Mouse (Mus musculus) frontal cortex, adult (tissue): Measurements from ENCODE around the gene Gnptab.
A peak's percentile ranks its signal among the peaks of the same experiment; 100 is the strongest.
"Not testable (repeated sequence)": the region's sequence is repeated elsewhere in the genome, so short reads cannot be mapped to it uniquely, and the experiment has no call there.

Source experiments
- ATAC-seq: cut with Nextera tagmentation; 2 replicates; pipeline ENCODE4 v1.9.2; 2017; ENCODE audit warnings: mild to moderate bottlenecking, moderate library complexity, mixed read lengths; ENCODE audit not compliant: low TSS enrichment

Gene Gnptab

DNA sequence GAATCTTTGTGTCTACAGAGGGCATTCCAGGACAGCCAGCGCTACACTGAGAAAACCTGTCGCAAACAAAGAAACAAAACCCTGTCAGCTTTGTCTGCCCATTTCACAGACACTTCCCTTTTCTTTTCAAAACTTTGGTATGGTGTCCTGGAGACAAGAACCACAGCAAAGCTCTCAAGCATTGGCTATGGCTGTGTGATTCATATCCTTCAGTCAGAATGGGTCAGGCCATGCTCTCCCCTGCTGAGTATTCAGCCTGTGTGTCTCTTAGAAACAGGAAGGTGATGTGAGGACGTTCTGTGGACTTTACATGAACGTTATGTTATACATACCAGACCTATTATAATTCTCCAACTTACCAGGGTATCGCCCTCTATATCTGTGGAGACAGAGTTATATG is 38.8 kb downstream of the Gnptab start:
- ATAC-seq = no peak

DNA sequence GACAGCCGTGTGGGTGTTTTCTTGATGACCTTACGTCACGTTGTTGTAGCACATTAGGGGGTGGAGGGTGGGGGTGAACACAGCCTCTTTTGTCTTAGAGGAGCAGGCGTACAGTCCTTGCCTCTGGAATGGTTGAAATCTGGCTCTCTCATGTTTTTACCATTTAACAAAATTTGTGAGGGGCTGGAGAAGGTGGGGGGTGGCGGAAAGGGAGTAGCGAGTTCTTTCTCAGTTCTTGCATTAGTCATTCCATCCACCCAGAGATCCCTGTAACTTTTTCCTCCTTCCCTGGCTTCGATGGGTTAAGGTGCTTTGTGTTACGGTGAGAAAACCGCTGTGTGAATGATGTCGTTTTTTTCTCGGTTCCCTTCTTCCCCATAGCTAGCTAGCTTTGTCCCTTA is 41.2 kb downstream of the Gnptab start:
- ATAC-seq = no peak

DNA sequence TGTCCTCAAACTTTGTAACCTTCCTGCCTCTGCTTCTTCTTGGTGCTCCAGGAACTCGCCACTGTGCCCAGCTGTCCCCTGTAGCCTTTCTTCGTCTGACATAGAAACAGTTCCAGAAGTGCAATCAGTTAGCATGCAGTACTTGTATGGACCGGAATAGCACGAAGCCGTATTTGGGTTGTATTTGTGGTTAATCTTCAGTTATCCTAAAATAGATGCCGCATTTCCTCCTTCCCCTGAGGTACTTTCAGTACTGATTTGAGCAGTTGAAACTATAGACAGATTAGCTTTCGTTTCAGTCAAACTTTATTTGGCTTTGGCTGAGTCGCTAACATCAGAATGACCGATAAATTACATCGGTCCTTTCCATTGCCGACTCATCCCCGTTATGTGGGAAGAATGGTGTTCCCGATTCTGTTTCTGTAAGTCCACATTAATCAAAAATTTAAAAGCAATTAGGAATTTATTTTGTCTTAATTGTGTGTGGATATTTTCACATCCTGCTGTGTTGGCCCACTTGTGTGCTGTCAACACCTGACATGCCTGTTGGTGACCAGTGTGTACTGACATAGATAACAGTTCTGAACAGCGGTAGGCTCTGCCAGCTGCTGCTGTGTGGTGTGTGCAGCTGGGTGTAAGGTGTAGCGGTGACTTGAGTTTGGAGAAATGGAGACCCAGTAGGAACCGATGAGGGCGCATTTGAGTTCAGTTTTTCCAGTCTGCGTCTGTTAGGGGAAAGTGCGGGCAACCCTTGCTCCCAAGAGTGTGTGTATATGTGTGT is 41.9 kb downstream of the Gnptab start:
- no peak for ATAC-seq

DNA sequence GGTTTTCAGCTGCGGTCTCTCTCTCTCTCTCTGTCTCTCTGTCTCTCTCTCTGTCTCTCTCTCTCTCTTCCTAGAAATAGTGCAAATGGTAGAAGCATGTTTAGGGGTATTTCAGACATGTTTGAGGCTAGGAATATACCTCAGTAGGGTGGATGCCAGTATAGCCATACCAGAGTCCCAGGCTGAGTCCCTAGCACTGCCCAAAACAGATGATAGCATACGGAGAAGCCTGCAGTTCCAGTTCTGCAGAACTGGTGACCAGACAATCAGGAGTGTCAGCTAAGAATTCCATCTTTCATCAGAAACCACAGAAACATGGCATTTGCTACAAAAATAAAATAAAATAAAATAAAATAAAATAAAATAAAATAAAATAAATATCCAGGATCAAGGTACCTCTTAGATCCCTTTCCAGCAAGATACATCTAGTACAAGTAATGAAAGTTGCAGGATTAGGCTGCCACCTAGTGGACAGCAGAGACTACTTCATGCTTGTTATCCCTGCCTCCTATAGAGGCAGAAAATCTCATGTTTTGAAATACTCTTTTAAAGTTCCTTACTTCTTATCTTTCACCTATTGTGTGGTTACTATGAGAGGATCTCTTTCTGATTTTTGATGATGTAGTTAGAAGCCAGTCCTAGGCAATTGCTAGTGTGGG is 47.4 kb downstream of the Gnptab start:
- peak; percentile 91 for ATAC-seq

DNA sequence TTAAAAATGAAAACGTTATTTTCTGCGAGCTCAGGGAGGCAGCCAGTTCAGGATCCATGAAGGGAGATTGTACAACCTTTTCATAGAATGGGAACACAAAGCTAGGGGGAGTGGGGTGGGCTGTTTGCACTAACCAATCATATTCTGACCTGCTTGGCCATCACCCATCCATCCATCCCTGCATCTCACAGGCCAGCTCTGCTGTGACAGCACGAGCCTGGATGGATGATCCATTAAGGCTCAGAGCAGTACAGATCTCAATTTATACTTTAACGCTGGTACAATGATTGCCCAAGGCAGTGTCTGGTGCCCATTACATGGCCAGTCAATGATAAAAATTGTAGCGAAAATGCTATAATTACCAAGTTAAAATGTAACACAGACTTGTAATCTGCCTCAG is 48.0 kb downstream of the Gnptab start:
- no peak for ATAC-seq

DNA sequence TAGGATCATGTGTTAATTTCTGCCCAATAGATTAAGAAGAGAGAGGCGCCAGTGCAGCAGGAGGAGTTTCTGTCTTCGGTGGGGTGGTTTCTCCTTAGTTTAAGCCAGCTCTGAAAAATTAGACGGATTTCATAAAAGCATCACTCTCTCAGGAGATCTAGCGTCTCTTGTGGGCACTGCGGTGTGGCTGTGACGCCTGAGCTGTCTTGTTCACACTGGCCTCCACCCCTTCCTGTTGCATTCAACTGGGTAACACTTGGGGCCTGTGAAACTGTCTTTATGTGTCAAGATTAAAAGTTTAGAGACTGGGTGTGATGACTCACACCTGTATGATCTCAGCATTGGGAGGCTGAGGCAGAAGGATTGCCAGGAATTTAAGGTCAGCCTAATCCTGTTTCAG is 49.1 kb downstream of the Gnptab start:
- ATAC-seq = no peak

DNA sequence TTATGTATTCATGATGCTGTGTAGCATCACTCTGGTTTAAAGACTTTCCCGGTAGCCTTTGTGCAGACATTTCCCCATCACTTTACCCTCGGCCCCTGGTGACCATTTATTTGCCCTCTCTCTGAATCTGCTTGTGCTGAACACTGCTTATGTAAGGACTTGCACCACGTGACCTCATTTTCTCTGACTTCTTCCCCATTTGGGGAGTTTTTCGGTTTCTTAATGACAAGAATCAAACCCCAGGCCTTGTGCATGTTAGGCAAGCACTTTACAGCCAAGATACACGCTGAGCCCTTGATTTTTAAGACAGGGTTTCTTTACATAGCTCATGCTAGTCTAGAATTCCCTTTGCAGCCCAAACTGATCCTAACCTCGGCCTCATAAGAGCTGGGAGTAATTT is 62.3 kb downstream of the Gnptab start:
- no peak for ATAC-seq

DNA sequence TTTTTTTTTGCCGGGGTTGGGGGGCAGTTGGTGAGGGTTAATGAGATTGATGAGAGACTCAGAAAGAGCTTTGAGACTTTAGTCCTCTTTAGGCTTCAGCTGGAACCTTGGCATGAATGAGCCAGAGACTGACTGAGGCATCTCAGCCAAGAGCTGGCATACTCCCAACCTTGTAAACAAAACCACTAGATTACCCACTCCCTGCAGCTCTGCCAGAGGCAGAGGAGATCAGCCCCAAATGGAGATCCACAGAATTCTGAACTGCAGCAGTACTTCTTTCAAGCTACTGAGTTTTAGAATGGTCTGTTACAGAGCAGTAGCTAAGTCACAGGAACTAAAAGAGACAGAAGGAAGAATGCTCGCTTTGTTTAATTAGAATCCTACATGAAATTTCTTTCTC is 72.3 kb downstream of the Gnptab start:
- ATAC-seq = peak; percentile 96

DNA sequence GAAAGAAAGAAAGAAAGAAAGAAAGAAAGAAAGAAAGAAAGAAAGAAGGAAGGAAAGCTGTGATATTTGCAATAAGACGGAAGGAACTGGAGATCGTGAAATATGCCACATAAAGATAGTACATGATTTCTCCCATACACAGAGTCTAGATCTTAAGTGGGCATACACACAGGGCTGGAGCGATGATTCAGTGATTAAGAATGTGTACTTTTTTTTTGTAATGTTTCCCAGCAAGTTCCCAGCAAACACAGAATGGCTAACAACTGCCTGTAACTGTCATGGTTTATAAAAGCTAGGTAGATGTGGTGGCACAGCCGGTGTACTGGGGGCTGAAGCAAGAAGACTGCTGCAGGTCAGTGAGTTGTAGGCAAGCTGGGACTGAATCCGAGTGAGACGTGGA is 73.1 kb downstream of the Gnptab start:
- no peak for ATAC-seq

DNA sequence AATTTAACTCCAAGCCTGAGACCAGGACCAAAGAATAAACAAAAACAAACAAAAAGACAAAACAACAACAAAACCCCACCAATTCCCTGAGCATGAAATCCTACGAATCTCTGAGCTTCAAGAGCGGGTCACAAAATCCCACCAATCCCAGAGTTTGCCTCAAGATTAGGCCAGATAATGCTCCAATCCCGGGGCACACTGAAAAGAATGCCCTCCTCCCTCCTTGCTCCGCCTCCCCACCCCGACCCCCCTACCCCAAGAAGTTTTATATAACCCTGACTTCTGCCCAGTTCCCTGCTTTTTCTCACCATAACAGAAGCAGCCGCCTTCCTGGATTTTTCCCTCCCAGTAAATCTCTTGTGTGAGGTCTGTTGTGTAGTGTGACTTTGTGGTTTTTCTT is 78.9 kb downstream of the Gnptab start:
- ATAC-seq = no peak

DNA sequence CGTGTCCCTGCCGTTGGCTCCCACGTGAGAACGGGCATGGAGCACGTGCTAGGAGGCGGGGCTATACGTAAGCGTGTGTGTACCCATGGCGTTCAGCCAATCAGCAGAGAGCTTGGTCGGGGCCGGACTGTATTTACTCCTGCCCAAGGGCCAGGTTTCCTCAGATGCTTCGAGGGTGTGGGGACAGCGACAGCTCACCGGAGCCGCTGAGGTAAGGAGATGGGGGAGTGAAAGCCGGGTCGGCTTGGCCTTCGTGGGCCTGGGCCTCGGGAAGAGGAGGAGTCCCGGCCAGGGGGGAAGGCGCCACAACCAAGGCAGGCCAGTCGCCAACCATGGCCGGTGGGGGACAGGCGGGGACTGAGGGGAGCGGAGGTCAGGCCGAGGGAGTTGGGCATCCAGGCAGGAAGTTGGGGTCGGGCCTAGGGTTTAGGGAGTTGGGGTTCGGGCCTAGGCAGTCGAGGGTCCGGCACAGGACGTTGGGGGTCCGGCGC is 80.6 kb downstream of the Gnptab start, which contains the start of gene Sycp3:
TSS of gene Sycp3 (plus strand) at position 68 of the 491 bp plus-strand sequence.
- ATAC-seq = no peak

DNA sequence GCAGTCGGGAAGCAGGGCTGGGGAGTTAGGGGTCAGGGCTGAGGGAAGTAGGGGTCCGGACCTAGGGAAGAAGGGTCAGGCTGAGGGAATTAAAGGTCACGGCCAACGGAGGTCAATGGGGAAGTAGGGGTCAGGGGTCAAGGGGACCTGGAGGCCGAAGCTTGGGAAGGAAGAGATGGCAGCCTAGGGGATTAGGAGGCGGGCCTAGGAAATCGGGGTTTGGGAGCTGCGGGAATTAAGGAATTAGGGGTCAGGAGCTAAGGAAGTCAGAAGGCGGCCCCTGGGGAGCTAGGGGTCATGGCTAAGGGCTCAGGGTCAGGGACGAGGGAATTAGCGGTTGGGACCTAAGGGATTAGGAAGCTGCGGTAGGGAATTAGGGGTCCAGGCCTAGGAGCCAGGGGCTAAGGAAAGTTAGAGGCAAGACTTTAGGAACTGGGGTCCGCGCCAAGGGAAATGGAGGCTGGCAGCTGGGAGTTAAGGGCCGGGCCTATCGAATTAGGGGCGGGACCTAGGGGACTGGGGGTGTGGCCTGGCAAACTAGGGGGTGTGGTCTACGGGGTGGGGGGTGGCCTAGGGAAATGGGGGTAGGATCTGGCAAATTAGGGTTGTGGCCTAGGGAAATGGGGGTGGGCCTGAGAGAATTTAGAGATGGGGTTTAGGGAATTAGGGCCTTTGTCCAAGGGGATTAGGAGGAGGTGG is 81.3 kb downstream of the Gnptab start:
- no peak for ATAC-seq

DNA sequence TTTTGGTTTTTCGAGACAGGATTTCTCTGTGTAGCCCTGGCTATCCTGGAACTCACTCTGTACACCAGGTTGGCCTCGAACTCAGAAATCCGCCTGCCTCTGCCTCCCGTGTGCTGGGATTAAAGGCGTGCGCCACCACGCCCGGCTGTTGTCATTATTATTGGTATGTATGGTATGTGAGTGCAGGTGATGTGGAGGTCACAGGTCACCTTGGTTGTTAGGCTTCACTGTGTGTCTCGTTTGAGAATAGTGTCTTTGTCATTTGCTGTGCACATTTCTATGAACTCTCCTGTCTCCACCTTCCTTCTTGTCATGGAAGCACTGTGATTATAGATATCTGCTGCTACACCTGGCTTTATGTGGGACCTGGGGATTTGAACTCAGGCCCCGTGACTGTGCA is 103.9 kb downstream of the Gnptab start:
- not testable (repeated sequence) for ATAC-seq

DNA sequence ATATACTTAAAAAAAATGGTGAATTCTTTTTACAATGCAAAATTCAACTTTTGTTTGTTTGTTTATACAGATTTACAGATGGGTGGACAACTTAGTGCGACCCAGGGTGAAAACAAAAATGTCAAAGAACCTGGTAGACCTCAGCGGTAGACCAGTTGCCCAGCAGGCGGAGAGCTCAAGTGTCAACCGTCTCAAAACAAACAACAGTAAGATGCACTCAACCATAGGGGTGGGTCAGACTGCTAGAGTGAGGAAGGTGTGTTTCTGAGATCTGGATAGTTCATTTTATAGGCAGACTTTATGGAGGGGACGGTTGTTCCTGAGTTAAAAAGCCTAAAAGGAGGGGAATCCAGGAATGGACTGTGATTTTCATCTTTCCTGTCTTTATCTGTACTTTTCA is 109.7 kb downstream of the Gnptab start:
- ATAC-seq = no peak

DNA sequence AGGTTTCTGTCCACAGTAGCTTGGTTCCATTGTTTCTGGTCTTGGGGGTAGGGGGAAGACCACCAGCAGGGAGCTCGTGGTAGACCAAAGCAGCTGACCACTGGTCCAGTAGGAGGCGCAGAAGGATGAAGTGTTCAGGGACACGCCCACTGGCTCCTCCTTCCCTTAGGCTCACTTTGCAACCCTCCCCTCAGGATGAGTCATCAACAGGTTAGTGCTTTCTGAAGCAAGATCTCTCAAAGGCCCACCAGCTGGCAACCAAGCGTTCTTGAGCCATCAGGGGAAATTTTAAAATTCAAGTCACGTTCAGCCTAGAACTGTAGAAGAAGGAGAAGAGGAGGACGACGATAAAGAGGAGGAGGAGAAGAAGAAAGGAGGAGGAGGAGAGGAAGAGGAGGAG is 112.7 kb downstream of the Gnptab start:
- ATAC-seq = no peak

DNA sequence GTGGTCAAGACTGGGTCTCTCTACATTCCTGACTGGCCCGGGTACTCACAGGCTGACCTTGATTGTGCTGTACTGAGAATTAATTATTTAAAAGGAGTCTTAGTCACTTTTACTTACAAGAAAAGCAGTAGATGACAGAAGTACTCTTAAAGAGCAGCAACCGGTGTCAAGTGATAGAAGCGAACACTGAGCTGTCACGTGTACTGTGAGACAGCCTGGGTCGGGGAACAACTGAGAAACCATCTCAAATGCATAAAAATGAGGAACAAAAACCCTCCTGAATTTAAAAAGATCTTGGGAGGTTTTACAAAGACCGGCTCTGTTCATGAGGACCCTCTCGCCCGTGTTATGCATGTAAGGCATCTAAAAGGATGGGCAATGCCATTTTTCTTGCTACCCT is 113.7 kb downstream of the Gnptab start:
- no peak for ATAC-seq

DNA sequence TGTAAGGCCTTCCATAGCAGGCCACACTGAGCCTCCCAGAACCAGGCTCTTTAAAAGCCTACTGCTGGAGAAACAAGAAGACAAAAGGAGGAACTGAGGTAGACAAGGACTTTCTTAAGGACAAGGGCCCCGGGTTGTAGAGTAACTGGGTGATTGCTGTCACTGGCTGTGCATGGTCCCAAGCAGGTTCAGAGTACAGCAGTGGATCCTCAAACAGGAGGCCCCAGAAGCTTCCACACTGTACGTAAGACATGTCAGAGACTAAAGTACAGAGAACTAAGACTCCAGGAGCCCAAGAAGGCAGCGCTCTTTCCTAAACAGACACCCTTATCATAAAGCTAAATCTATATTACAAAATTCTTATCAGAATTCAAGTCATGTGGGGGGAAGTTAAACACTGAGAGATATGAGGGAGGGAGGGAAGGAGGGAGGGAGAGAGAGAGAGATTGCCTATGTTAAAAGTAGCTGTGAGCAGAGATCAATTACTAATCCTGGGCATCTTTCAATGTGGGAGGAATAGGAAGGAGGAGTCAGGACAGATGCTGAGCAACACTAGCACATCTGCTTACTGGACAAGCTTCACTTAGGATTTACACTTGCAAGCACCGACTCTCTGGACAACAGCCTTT is 116.1 kb downstream of the Gnptab start:
- ATAC-seq = no peak
